Mouse (Mus musculus) megakaryocyte progenitor cell, adult 5-6 weeks (primary cell): ENCODE data around the gene Wdr59. TPM values are rescaled to one million over a fixed set of nuclear protein-coding genes. Genes with fewer than 3 reads are reported as not detected.

Source experiments
- ATAC-seq: replicated peaks from 2 replicates; pipeline ENCODE4 v1.8.0; 2016; ENCODE audit warnings: mild to moderate bottlenecking, moderate TSS enrichment, inconsistent platforms; ENCODE audit not compliant: poor library complexity
- total RNA-seq, 2 experiments: library from RNA; stranded (forward) in 1 of 2; stranded (reverse) in 1 of 2; fragments of 157-497, 149-512 nt in 1 of 2; fragments of 200-1000 nt in 1 of 2; gene quantifications; 2 replicates each; pipeline versions ENCODE4 v1.2.3 to v1.2.4; 2015 to 2017

The Wdr59 gene
- total RNA-seq, 2 experiments from 2014 or later: 6.3 to 6.8 TPM

DNA sequence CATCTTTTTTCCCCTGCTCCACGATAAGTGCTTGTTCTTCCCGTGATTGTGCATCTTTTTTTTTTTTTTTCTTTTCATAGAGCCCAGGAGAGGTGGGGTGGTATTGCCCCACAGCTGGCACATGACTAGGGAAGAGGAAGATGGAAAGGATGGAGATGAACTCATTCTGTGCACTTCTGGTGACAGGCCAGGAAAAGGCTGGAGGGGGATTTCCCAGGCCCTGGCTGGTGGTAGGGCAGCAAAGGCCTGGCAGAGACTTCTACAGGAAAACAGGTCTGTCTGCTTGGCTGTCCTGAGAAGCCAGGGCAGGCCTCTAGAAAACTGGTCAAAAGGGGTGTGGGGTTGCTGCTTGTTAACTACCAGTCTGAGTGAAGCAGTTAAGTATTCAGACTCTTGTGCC, 16.3 kb upstream of the Wdr59 start:
- ATAC-seq: 0 out of 2 replicates have a peak, but pooled peaks have one; percentile 8

DNA sequence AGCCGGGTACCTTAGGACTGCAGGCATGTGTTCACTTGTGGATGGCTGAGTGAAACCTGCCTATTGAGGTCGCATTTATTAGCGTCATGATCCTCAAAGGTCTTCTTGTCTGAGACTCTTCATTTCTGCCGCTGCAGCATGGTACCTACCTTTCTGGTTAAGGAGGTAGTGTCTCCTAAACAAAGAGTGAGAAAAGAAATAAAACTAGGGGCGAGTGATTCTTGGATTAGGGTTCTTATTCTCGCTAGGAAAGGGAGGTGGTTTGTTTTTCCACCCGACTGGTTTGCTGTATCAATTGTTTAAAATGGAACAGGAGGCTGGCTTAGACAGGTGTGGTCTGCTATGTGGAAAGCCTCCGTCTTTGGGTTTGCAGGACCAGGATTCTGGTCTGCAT, 15.9 kb upstream of the Wdr59 start:
- no peak for ATAC-seq

- ATAC-seq: peak; percentile 12
These were observed 15.3 kb upstream of the Wdr59 start for GRCm38 (mm10) chr8:111536978-111537764.

GRCm38 (mm10) chr8:111536031-111536977, 14.4 kb upstream of the Wdr59 start, which contains the start of gene Znrf1:
Gene Znrf1 (plus strand): TSS chr8:111536097.
- ATAC-seq: peak; percentile 70

DNA sequence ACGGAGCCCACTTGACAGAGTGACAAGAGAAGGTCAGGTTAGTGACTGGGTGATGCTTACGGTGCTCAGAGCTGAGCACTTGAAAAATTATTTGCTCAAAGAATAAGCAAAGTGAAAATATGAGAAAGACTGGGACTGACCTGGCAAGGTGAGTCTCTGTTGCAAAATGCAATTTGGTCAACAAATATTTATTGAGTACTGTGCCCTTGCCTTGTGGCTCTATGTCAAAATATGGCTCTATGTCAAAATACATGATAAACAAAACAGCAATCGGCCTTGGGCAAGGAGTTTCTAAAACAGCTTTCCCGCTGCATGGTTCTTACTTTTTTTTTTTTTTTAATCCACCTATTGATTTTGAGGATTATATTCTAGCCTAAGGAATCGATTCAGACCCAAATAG, 13.6 kb upstream of the Wdr59 start:
- ATAC-seq: no peak

DNA sequence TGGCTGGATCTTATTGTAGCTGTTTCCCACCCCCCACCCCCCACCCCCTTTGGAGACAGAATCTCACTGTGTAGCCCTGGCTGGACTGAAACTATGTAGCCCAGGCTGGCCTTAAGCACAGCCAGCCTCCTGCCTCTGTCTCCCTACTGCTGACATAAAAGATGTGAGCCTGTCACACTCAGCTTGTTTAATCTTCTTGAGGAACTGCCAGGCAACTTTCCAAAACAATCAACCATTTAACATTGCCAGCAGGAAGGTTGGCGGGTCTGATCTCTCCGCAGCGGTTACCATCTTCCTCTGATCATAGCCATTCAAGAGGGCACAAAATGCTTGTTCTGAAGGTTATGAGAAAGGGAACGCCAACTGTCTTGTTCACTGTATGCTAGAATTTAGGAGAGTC, 11.6 kb upstream of the Wdr59 start:
- ATAC-seq: no peak

- ATAC-seq: no peak
These were observed 9.7 kb upstream of the Wdr59 start for GRCm38 (mm10) chr8:111531621-111532020.

DNA sequence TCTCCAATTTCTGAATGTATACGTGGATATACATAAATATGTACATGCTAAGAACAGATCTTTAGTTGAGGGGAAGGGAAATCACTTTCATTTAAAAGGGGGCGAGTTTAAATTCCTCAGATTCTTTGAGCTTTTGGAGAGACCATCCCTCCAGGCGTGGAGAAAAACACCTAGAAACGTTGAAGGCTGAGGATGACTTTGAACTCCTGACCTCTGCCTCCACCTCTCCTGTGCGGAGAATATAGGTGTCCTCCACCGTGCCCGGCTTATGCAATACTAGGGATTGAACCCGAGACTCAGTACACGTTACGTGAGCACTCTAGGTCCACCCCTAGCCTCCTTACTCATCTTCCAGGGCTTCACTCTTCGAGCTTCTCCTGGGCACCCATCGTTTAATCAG, 9.3 kb upstream of the Wdr59 start:
- ATAC-seq: no peak

GRCm38 (mm10) chr8:111528071-111528470, 6.2 kb upstream of the Wdr59 start:
- ATAC-seq: no peak

GRCm38 (mm10) chr8:111527149-111527548, 5.3 kb upstream of the Wdr59 start:
- ATAC-seq: no peak

DNA sequence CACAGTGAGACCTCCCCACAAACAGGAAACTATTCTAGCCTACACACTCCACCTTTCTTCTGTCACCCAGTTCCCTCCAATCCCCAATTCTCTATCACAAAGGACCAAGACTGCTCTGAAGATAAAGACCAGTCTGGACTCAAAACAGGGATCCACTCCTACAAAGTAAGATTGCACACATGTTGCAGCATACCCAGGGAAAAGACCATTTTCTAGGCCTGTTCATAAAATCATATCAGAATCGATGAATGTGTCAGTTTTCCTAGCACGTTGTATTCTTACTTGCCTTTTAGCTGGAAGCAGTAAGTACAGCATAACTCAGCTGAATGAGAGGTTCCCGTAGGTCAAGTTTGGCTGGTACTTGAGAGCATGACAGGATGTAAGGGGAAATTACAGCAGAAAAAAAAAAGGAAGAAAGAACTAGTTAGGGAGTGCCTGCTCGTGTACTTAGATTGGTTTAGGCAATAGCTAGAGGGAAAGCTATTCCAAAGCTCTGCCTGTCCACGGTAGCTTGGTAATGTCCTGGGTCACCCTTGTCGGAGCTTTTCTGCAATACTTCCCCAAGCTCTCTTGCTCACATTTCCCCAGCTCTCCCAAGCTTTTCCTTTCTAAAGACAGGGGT, 4.6 kb upstream of the Wdr59 start:
- peak; percentile 20; the same call in 1 of the 2 replicates for ATAC-seq

DNA sequence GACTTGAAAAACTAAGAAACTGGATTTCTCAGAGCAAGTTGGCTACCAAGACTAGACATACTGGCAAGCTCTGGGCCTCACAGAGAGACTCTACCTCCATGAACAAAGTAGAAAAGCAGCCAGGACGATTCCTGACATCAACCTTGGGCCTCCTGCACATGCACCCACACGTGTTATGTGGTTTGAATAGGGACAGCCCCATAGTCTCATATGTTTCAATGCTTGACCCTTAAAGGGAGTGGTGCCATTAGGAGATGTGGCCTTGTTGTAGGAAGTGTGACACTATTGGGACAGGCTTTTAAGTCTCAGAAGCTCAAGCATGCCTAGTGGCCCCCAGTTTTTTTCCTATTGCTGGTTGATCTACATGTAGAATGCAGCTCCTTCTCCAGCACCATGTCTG, 4.4 kb downstream of the Wdr59 start:
- ATAC-seq: no peak

DNA sequence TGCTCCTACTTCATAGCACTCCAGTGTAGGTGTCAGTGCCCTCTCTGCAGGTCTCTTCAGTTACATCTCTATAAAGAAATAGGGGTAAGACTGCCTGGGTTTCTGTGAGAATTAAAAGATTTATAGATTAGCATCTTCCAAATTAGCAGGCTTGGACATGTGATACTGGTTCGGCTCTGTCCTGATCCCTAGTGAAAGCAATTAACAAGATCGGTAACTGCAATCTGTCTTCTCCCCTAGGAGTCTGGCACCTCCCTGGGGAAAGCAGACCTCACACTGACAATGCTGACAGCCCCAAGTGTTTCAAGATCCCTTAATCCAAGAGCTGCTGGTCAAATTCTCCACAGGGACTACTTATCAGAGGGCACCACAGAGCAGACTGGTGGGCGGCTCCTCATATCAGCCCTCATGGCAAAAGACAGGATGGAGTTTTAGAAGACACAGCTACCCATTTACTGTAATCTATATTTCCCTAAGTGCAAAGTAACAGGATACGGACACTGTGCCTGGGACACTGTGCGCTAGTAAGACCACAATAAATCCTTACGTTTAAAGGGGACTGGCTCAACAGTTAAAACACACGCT, 5.3 kb downstream of the Wdr59 start:
- ATAC-seq: peak; percentile 59

- no peak for ATAC-seq
These were observed 8.4 kb downstream of the Wdr59 start for GRCm38 (mm10) chr8:111513446-111513845.

- ATAC-seq: no peak
These were observed 9.0 kb downstream of the Wdr59 start for GRCm38 (mm10) chr8:111512941-111513340.

GRCm38 (mm10) chr8:111510401-111510800, 11.5 kb downstream of the Wdr59 start:
- no peak for ATAC-seq

GRCm38 (mm10) chr8:111509278-111509677, 12.6 kb downstream of the Wdr59 start:
- peak; percentile 81 for ATAC-seq

- ATAC-seq: peak; percentile 35
These were observed 13.3 kb downstream of the Wdr59 start for GRCm38 (mm10) chr8:111508566-111508965.

DNA sequence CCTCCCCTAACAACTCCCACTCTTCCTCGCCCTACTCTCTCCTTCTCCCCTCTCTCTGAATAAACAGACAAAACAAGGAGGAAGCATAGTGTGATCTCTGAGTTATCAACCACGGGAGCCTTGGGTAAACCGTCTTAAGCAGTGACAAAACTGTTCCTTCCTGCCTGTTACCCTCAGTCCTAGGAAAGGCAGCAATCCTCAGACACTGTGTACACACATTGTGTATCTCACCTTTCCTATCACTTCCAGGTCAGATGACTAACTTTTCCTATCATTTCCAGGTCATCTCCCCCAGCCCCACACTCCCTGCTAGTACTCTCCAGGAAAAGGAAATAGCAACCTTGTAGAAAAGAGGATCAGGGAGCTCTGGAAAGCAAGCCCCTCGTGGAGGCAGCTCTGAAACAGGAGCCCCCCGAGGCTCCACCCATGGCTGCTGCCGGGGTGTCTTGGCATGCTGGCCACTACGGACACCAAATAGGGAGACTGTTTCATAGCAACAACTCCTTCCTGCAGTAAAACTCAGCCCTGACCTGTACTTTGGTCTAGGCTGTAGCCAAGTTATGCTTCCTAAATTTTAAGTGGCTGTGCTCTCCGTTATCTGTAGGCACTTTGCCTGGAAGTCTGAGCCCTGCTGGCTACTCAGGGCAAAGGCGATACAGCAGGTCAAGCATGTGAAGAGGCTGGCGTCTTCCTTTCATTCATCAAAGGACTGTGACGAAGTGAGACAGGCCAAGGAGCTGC, 20.0 kb downstream of the Wdr59 start:
- peak; percentile 24; the same call in 1 of the 2 replicates for ATAC-seq

DNA sequence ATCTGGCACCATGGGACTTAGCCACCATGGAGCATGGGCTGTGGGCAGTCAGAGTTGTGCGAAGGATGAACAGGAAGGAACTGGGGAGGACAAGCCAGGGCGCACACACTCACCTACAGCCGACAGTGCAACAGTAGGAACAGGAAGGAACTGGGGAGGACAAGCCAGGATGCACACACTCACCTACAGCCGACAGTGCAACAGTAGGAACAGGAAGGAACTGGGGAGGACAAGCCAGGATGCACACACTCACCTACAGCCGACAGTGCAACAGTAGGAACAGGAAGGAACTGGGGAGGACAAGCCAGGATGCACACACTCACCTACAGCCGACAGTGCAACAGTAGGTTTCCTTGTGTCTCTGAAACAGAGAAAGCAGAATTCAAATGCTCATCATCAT, 23.6 kb downstream of the Wdr59 start:
- peak; percentile 79 for ATAC-seq
